Mouse (Mus musculus) MEL (cell line): ENCODE measurements at regions not wholly inside any gene's neighbourhood (a gene's known extent, or its start where the extent isn't known, plus 50 kb on each side); places are given as distances from the start of the nearest gene placed in this dataset.

Experiments
- DNase-seq: peaks from one replicate; pipeline ENCODE4 v3.0.0; 2011; ENCODE audit warnings: low read depth, low spot score
- H3K27ac ChIP-seq: 2 replicates; pipeline ENCODE4 v1.5.1; 2012; ENCODE audit warnings: low read depth, mild to moderate bottlenecking, control low read depth, low read length, moderate library complexity; ENCODE audit not compliant: control insufficient read depth
- H3K27me3 ChIP-seq, 2 experiments: fragments of 150-350 bp in 1 of 2; sonication (generic) in 1 of 2; 2 replicates each; pipeline ENCODE4 v1.6.1; 2012; ENCODE audit warnings: low read length in 2 of 2, mild to moderate bottlenecking in 2 of 2, improper control_type of control experiment in 1 of 2, moderate library complexity in 1 of 2; ENCODE audit not compliant: insufficient read depth in 2 of 2, control insufficient read depth in 1 of 2
- H3K36me3 ChIP-seq, 2 experiments: 2 replicates each; pipeline ENCODE4 v1.6.1; 2012 to 2014; ENCODE audit warnings: low read length in 2 of 2, improper control_type of control experiment in 1 of 2, inconsistent platforms in 1 of 2, mild to moderate bottlenecking in 1 of 2; ENCODE audit not compliant: insufficient read depth in 2 of 2, control insufficient read depth in 1 of 2
- H3K4me1 ChIP-seq, 2 experiments: fragments of 150-350 bp in 1 of 2; sonication (generic) in 1 of 2; 2 replicates each; pipeline ENCODE4 v1.6.1; 2012; ENCODE audit warnings: low read length in 2 of 2, improper control_type of control experiment in 1 of 2, mild to moderate bottlenecking in 1 of 2; ENCODE audit not compliant: insufficient read depth in 2 of 2, control insufficient read depth in 1 of 2
- H3K4me3 ChIP-seq, 2 experiments: fragments of 150-350 bp in 1 of 2; sonication (generic) in 1 of 2; 2 replicates each; pipeline ENCODE4 v1.5.1; 2012; ENCODE audit warnings: low read depth in 2 of 2, low read length in 2 of 2, mild to moderate bottlenecking in 2 of 2, moderate library complexity in 2 of 2, control low read depth in 1 of 2, improper control_type of control experiment in 1 of 2; ENCODE audit not compliant: control insufficient read depth in 1 of 2, insufficient read depth in 1 of 2
- H3K79me2 ChIP-seq: 2 replicates; pipeline ENCODE4 v1.6.1; 2012; ENCODE audit warnings: mild to moderate bottlenecking, low read length, moderate library complexity; ENCODE audit not compliant: control insufficient read depth, poor library complexity, insufficient read depth
- H3K9ac ChIP-seq: 2 replicates; pipeline ENCODE4 v1.6.1; 2012; ENCODE audit warnings: low read depth, mild to moderate bottlenecking, control low read depth, low read length, moderate library complexity; ENCODE audit not compliant: control insufficient read depth, poor library complexity, severe bottlenecking
- H3K9me3 ChIP-seq: fragments of 150-350 bp; sonication (generic); replicated peaks from 2 replicates; pipeline ENCODE4 v1.6.1; 2012; ENCODE audit warnings: mild to moderate bottlenecking, low read length, improper control_type of control experiment, moderate library complexity; ENCODE audit not compliant: insufficient read depth
- BHLHE40 ChIP-seq: IDR thresholded peaks from 2 replicates; pipeline ENCODE4 v1.6.1; 2012; ENCODE audit warnings: low read depth, mild to moderate bottlenecking, inconsistent platforms, low read length, improper control_type of control experiment, borderline replicate concordance
- CHD2 ChIP-seq: IDR thresholded peaks from 2 replicates; pipeline ENCODE4 v1.6.1; 2011; ENCODE audit warnings: low read length, improper control_type of control experiment
- CTCF ChIP-seq, 3 experiments: IDR thresholded peaks in 2 of 3; conservative IDR thresholded peaks in 1 of 3; 2 replicates each; pipeline ENCODE4 v1.5.1; 2011 to 2012; ENCODE audit warnings: low read length in 3 of 3, low read depth in 2 of 3, mild to moderate bottlenecking in 2 of 3, improper control_type of control experiment in 1 of 3, inconsistent platforms in 1 of 3, mixed read lengths in 1 of 3, moderate library complexity in 1 of 3; ENCODE audit not compliant: control insufficient read depth in 1 of 3, insufficient read depth in 1 of 3, poor library complexity in 1 of 3, severe bottlenecking in 1 of 3
- EP300 ChIP-seq, 2 experiments: IDR thresholded peaks; 2 replicates each; pipeline ENCODE4 v1.6.1; 2011; ENCODE audit warnings: improper control_type of control experiment in 2 of 2, low read length in 2 of 2, low read depth in 1 of 2, mild to moderate bottlenecking in 1 of 2
- GABPA ChIP-seq: IDR thresholded peaks from 2 replicates; pipeline ENCODE4 v1.6.1; 2012; ENCODE audit warnings: low read depth, mild to moderate bottlenecking, inconsistent platforms, low read length, improper control_type of control experiment, moderate library complexity
- GATA1 ChIP-seq: IDR thresholded peaks from 2 replicates; pipeline ENCODE4 v1.6.1; 2011; ENCODE audit warnings: low read depth, low read length, improper control_type of control experiment
- KAT2A ChIP-seq: conservative IDR thresholded peaks from 2 replicates; pipeline ENCODE4 v1.6.1; 2012; ENCODE audit warnings: low read depth, low read length, improper control_type of control experiment, inconsistent platforms
- MAFK ChIP-seq: IDR thresholded peaks from 2 replicates; pipeline ENCODE4 v1.6.1; 2011; ENCODE audit warnings: low read depth, mild to moderate bottlenecking, low read length, improper control_type of control experiment, borderline replicate concordance
- MAX ChIP-seq: IDR thresholded peaks from 2 replicates; pipeline ENCODE4 v1.6.1; 2011; ENCODE audit warnings: low read length, improper control_type of control experiment
- MAZ ChIP-seq: IDR thresholded peaks from 2 replicates; pipeline ENCODE4 v1.6.1; 2012; ENCODE audit warnings: low read depth, mild to moderate bottlenecking, inconsistent platforms, low read length, improper control_type of control experiment
- MXI1 ChIP-seq: IDR thresholded peaks from 2 replicates; pipeline ENCODE4 v1.6.1; 2011; ENCODE audit warnings: mild to moderate bottlenecking, low read depth, low read length, improper control_type of control experiment
- MYB ChIP-seq: IDR thresholded peaks from 2 replicates; pipeline ENCODE4 v1.6.1; 2011; ENCODE audit warnings: mild to moderate bottlenecking, low read depth, low read length, improper control_type of control experiment
- MYC ChIP-seq: IDR thresholded peaks from 2 replicates; pipeline ENCODE4 v1.6.1; 2011; ENCODE audit warnings: low read depth, mild to moderate bottlenecking, low read length, improper control_type of control experiment, moderate library complexity
- NELFE ChIP-seq: IDR thresholded peaks from 2 replicates; pipeline ENCODE4 v1.6.1; 2011; ENCODE audit warnings: low read depth, low read length, improper control_type of control experiment
- NRF1 ChIP-seq: IDR thresholded peaks from 2 replicates; pipeline ENCODE4 v1.6.1; 2014; ENCODE audit warnings: low read depth, mild to moderate bottlenecking, inconsistent platforms, low read length, improper control_type of control experiment, moderate library complexity; ENCODE audit not compliant: poor library complexity, insufficient read depth, severe bottlenecking
- POLR2AphosphoS2 ChIP-seq: IDR thresholded peaks from 2 replicates; pipeline ENCODE4 v1.6.1; 2011; ENCODE audit warnings: low read length, improper control_type of control experiment
- RAD21 ChIP-seq: IDR thresholded peaks from 2 replicates; pipeline ENCODE4 v1.6.1; 2011; ENCODE audit warnings: mild to moderate bottlenecking, low read depth, low read length, improper control_type of control experiment
- RCOR1 ChIP-seq: IDR thresholded peaks from 2 replicates; pipeline ENCODE4 v1.6.1; 2012; ENCODE audit warnings: low read depth, mild to moderate bottlenecking, inconsistent platforms, low read length, improper control_type of control experiment
- SIN3A ChIP-seq: IDR thresholded peaks from 2 replicates; pipeline ENCODE4 v1.6.1; 2012; ENCODE audit warnings: low read length, improper control_type of control experiment, inconsistent platforms
- SMC3 ChIP-seq: IDR thresholded peaks from 2 replicates; pipeline ENCODE4 v1.6.1; 2011; ENCODE audit warnings: low read depth, low read length, improper control_type of control experiment
- TAL1 ChIP-seq: IDR thresholded peaks from 2 replicates; pipeline ENCODE4 v1.6.1; 2012; ENCODE audit warnings: mild to moderate bottlenecking, inconsistent platforms, low read length, moderate library complexity, mixed read lengths
- UBTF ChIP-seq: IDR thresholded peaks from 2 replicates; pipeline ENCODE4 v1.6.1; 2012; ENCODE audit warnings: low read depth, mild to moderate bottlenecking, inconsistent platforms, low read length, improper control_type of control experiment, moderate library complexity, borderline replicate concordance; ENCODE audit not compliant: insufficient read depth
- USF1 ChIP-seq: IDR thresholded peaks from 2 replicates; pipeline ENCODE4 v1.6.1; 2014; ENCODE audit warnings: low read depth, mild to moderate bottlenecking, inconsistent platforms, low read length, improper control_type of control experiment, moderate library complexity
- USF2 ChIP-seq, 2 experiments: IDR thresholded peaks; 2 replicates each; pipeline ENCODE4 v1.6.1; 2011 to 2012; ENCODE audit warnings: improper control_type of control experiment in 2 of 2, low read length in 2 of 2, borderline replicate concordance in 1 of 2, inconsistent platforms in 1 of 2, low read depth in 1 of 2, mild to moderate bottlenecking in 1 of 2; ENCODE audit not compliant: insufficient read depth in 1 of 2
- ZC3H11A ChIP-seq: IDR thresholded peaks from 2 replicates; pipeline ENCODE4 v1.6.1; 2012; ENCODE audit warnings: low read depth, mild to moderate bottlenecking, inconsistent platforms, low read length, improper control_type of control experiment
- ZKSCAN1 ChIP-seq: IDR thresholded peaks from 2 replicates; pipeline ENCODE4 v1.6.1; 2012; ENCODE audit warnings: low read depth, mild to moderate bottlenecking, inconsistent platforms, low read length, improper control_type of control experiment, moderate library complexity
- ZMIZ1 ChIP-seq: IDR thresholded peaks from 2 replicates; pipeline ENCODE4 v1.6.1; 2012; ENCODE audit warnings: low read depth, mild to moderate bottlenecking, inconsistent platforms, low read length, improper control_type of control experiment, moderate library complexity
- ZNF384 ChIP-seq: IDR thresholded peaks from 2 replicates; pipeline ENCODE4 v1.6.1; 2012; ENCODE audit warnings: low read depth, mild to moderate bottlenecking, inconsistent platforms, low read length, improper control_type of control experiment

DNA sequence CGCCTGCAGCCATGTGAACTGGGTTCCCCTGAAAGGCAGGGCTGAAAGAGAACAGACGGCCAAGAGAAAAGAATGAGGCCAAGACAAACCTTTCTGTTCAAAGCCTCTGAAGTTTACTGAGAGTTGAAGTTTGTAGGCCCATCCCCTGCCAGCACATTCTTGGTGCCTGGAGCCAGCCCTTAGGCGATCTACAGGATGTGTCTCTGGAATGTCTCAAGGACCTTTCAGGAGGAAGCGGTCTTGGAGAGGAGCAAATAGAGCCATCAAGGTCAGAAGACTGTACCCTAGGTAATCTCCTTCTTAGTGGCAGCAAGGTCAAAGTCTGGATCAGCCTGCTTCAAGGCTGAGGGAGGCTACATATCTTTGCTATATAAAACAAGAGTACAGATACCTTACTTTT, 350.3 kb downstream of the Gm8797 start:
- DNase-seq: no peak
- H3K27ac ChIP-seq: no peak overlapping the region
- no peak overlapping the region for H3K9ac ChIP-seq
- no peaks in the 10 kb centered on the region for H3K27me3 ChIP-seq
- no peaks in the 10 kb centered on the region for H3K79me2 ChIP-seq
- H3K4me3 ChIP-seq: no peak overlapping the region
- H3K9me3 ChIP-seq: no peaks in the 10 kb centered on the region
- no peak for TF ChIP-seq GATA1
- no peak for TF ChIP-seq MXI1
- TF ChIP-seq MYC: no peak
- TF ChIP-seq POLR2AphosphoS2: no peak
- TF ChIP-seq MAX: no peak
- TF ChIP-seq TAL1: no peak
- no peak for TF ChIP-seq BHLHE40
- no peak for TF ChIP-seq SMC3
- no peak for TF ChIP-seq MAZ
- TF ChIP-seq ZC3H11A: no peak
- no peak for TF ChIP-seq SIN3A
- TF ChIP-seq USF2 (IDR thresholded peaks at IDR 0.05; ENCODE audit: borderline replicate concordance in 1 of 2, insufficient read depth in 1 of 2, low read depth in 1 of 2, low read length in 2 of 2): no peak
- TF ChIP-seq EP300 (IDR thresholded peaks at IDR 0.05; ENCODE audit: low read depth in 1 of 2, low read length in 2 of 2): no peak
- no peak for TF ChIP-seq CHD2
- no peak for TF ChIP-seq RAD21
- H3K4me1 ChIP-seq: no peaks in the 10 kb centered on the region
- no peaks in the 10 kb centered on the region for H3K36me3 ChIP-seq

DNA sequence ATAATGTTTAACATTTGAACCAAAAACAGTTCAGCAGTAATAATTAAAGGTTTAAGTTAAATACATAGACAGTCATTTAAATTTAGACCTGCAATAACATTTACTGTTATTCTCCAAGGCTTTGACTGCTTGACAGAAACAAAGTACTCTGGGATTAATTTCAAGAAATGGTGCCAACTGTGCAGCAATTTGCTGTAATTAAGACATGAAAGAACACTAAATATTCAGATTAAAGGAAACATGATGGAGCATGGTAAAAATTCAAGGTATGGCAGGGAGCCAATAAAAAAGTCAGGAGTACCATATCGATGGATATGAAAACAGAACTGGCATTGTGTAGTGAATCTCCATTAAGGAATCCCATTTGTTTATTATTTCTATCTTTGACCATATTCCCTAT, 352.3 kb downstream of the Gm8797 start:
- H3K4me1 ChIP-seq: no peaks in the 10 kb centered on the region
- no peaks in the 10 kb centered on the region for H3K79me2 ChIP-seq
- no peaks in the 10 kb centered on the region for H3K36me3 ChIP-seq
- TF ChIP-seq ZNF384 (no peak), MYB (no peak), GABPA (no peak), ZKSCAN1 (no peak), CTCF (IDR thresholded peaks at IDR 0.05 in 2 of 3, conservative IDR thresholded peaks at IDR 0.05 in 1 of 3; ENCODE audit: control insufficient read depth in 1 of 3, insufficient read depth in 1 of 3, low read depth in 2 of 3, low read length in 3 of 3, poor library complexity in 1 of 3, severe bottlenecking in 1 of 3) (no peak), UBTF (no peak), ZMIZ1 (no peak), RCOR1 (no peak), MAFK (no peak), NRF1 (no peak), MXI1 (no peak), NELFE (no peak), SMC3 (no peak), KAT2A (no peak), RAD21 (no peak), SIN3A (no peak), USF1 (no peak)
- H3K9ac ChIP-seq: no peak overlapping the region
- H3K27ac ChIP-seq: no peak overlapping the region
- DNase-seq: no peak
- H3K27me3 ChIP-seq: no peaks in the 10 kb centered on the region
- H3K9me3 ChIP-seq: no peaks in the 10 kb centered on the region
- H3K4me3 ChIP-seq: no peak overlapping the region
